Mouse (Mus musculus) left cerebral cortex, adult 18-20 months (tissue): Measurements from ENCODE around the gene Adora2a. TPM values are rescaled to one million over a fixed set of nuclear protein-coding genes. Genes with fewer than 3 reads are reported as not detected.

ENCODE experiments used
- DNase-seq, 2 experiments: peaks; one replicate each; pipeline ENCODE4 v3.0.0; 2021 to 2022; ENCODE audit warnings: low spot score in 2 of 2, mixed read lengths in 1 of 2
- total RNA-seq, 2 experiments: library from RNA; stranded (reverse); gene quantifications; 2 replicates each; pipeline ENCODE4 v1.2.3; 2021

Adora2a gene
- total RNA-seq, 2 experiments from 2014 or later = 17.3 to 35.0 TPM

GRCm38 (mm10) chr10:75312361-75312760 is 4.3 kb upstream of the Adora2a start:
- no peak for DNase-seq

- no peak for DNase-seq
These were observed 2.3 kb upstream of the Adora2a start for GRCm38 (mm10) chr10:75314190-75314980.

- DNase-seq = no peak
These were observed 921 bp upstream of the Adora2a start for GRCm38 (mm10) chr10:75315756-75316155.

- DNase-seq = no peak
These were observed 205 bp upstream of the Adora2a start for GRCm38 (mm10) chr10:75316472-75316871.

GRCm38 (mm10) chr10:75316908-75317761 is 458 bp downstream of the Adora2a start:
- DNase-seq = peak; percentile 52 to 55

GRCm38 (mm10) chr10:75318206-75318605 is 1.5 kb downstream of the Adora2a start:
- no peak for DNase-seq

- no peak for DNase-seq
These were observed 3.6 kb downstream of the Adora2a start for GRCm38 (mm10) chr10:75320321-75320720.

- DNase-seq = no peak
These were observed 6.3 kb downstream of the Adora2a start for GRCm38 (mm10) chr10:75322966-75323365.

- DNase-seq = no peak
These were observed 7.3 kb downstream of the Adora2a start for GRCm38 (mm10) chr10:75323986-75324385.

GRCm38 (mm10) chr10:75324391-75324790 is 7.7 kb downstream of the Adora2a start:
- no peak for DNase-seq

GRCm38 (mm10) chr10:75325821-75326220 is 9.1 kb downstream of the Adora2a start:
- DNase-seq = no peak

GRCm38 (mm10) chr10:75326553-75326952 is 9.9 kb downstream of the Adora2a start:
- DNase-seq = no peak

- DNase-seq = no peak
These were observed 10.4 kb downstream of the Adora2a start for GRCm38 (mm10) chr10:75327081-75327480.

- no peak for DNase-seq
These were observed 11.6 kb downstream of the Adora2a start for GRCm38 (mm10) chr10:75328201-75328704.

- DNase-seq = no peak
These were observed 15.6 kb downstream of the Adora2a start for GRCm38 (mm10) chr10:75332268-75332667.

- no peak for DNase-seq
These were observed 16.6 kb downstream of the Adora2a start for GRCm38 (mm10) chr10:75333176-75333776.

- no peak for DNase-seq
These were observed 17.5 kb downstream of the Adora2a start for GRCm38 (mm10) chr10:75334175-75334574.

GRCm38 (mm10) chr10:75335075-75335474 is 18.4 kb downstream of the Adora2a start:
- no peak for DNase-seq

- DNase-seq = no peak
These were observed 20.6 kb downstream of the Adora2a start for GRCm38 (mm10) chr10:75337231-75337630.

GRCm38 (mm10) chr10:75338852-75339251 is 22.2 kb downstream of the Adora2a start:
- no peak for DNase-seq

GRCm38 (mm10) chr10:75339377-75339776 is 22.7 kb downstream of the Adora2a start:
- DNase-seq = no peak

- no peak for DNase-seq
These were observed 25.3 kb downstream of the Adora2a start for GRCm38 (mm10) chr10:75341936-75342335.
